Mouse (Mus musculus) limb, embryonic 14.5 days (tissue): ENCODE data around the gene Otogl. TPM values are rescaled to one million over a fixed set of nuclear protein-coding genes. Genes with fewer than 3 reads are reported as not detected.

ENCODE experiments used
- ATAC-seq: fragments of 200-750 bp; cut with Nextera tagmentation; 2 replicates; pipeline ENCODE4 v1.8.0; 2017; ENCODE audit warnings: low read depth, moderate number of reproducible peaks, moderate TSS enrichment; ENCODE audit not compliant: low FRiP score
- DNase-seq: peaks from one replicate; pipeline ENCODE4 v3.0.0-alpha.2; 2015; ENCODE audit warnings: low spot score
- H3K27ac ChIP-seq: fragments of 300-500 bp; sonication (generic); replicated peaks from 2 replicates; pipeline ENCODE4 v1.5.1; 2014; ENCODE audit warnings: low read depth, mild to moderate bottlenecking, low read length, moderate library complexity, mixed read lengths
- H3K27me3 ChIP-seq: fragments of 300-500 bp; sonication (generic); 2 replicates; pipeline ENCODE4 v1.6.1; 2014; ENCODE audit warnings: low read length, mixed read lengths; ENCODE audit not compliant: control insufficient read depth, insufficient read depth
- H3K36me3 ChIP-seq: fragments of 300-500 bp; sonication (generic); 2 replicates; pipeline ENCODE4 v1.6.1; 2014; ENCODE audit warnings: mild to moderate bottlenecking, low read length, moderate library complexity, mixed read lengths; ENCODE audit not compliant: control insufficient read depth, insufficient read depth
- H3K4me1 ChIP-seq: fragments of 300-500 bp; sonication (generic); 2 replicates; pipeline ENCODE4 v1.6.1; 2014; ENCODE audit warnings: antibody characterized with exemption, low read length, mixed read lengths; ENCODE audit not compliant: control insufficient read depth, insufficient read depth
- H3K4me2 ChIP-seq: fragments of 300-500 bp; sonication (generic); replicated peaks from 2 replicates; pipeline ENCODE4 v1.6.1; 2014; ENCODE audit warnings: low read depth, mild to moderate bottlenecking, low read length, moderate library complexity; ENCODE audit not compliant: severe bottlenecking
- H3K4me3 ChIP-seq: fragments of 300-500 bp; sonication (generic); replicated peaks from 2 replicates; pipeline ENCODE4 v1.5.1; 2014; ENCODE audit warnings: low read length
- H3K9ac ChIP-seq: fragments of 300-500 bp; sonication (generic); 2 replicates; pipeline ENCODE4 v1.6.1; 2014; ENCODE audit warnings: mild to moderate bottlenecking, low read depth, low read length, moderate library complexity; ENCODE audit not compliant: severe bottlenecking
- H3K9me3 ChIP-seq: fragments of 300-500 bp; sonication (generic); 2 replicates; pipeline ENCODE4 v1.6.1; 2016; ENCODE audit warnings: low read length; ENCODE audit not compliant: control insufficient read depth
- POLR2A ChIP-seq: fragments of 200-500 bp; IDR thresholded peaks from 2 replicates; pipeline ENCODE4 v1.8.0; 2012; ENCODE audit warnings: inconsistent platforms, mild to moderate bottlenecking, moderate library complexity, borderline replicate concordance; ENCODE audit not compliant: insufficient read depth, insufficient read length; ENCODE audit errors: extremely low read depth
- WGBS: fragments of 180-500 bp; shearing (Covaris S2); extraction: QIAGEN DNeasy Blood & Tissue Kit; methylation state at CpG from one replicate; pipeline ENCODE4 v1.1.7; 2014; 5-methylcytosine and 5-hydroxymethylcytosine counted together
- polyA plus RNA-seq, 2 experiments: library from polyadenylated mRNA; depleted of rRNA in 1 of 2; stranded (reverse) in 1 of 2; unstranded in 1 of 2; fragments of >200 nt; fragmentation: Nextera tagmentation in 1 of 2; extraction: Ambion mirVana in 1 of 2; gene quantifications; 2 replicates each; pipeline versions ENCODE4 v1.2.1 to v1.2.3; 2012 to 2014

Otogl gene
- polyA plus RNA-seq, 2 experiments: 0.51 to 0.93 TPM

DNA sequence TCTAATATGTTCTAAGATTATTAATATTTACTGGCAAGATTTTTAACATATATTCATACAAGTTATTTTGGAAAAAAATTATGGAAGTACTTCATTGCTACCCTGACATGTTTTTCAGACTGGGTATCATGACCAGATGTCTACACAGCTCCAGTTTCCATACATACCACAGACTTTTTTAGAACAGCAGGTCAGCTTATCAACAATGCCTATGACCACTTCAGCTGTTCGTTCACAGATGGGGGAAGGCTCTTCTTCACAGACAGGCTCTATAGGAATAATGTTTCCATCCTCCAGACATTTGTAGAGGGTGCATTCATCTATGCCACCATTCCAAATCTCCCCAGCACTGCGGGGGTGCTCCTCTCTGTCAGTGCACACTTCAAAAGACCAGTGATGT, 132.4 kb downstream of the Otogl start:
- DNase-seq (peak; percentile 17), ATAC-seq (peak; percentile 75)
- Histone ChIP-seq H3K4me1 (no peaks in the 10 kb centered on the region), H3K4me2 (no peak overlapping the region), H3K9me3 (no peaks in the 10 kb centered on the region), H3K4me3 (no peak overlapping the region), H3K27ac (no peak overlapping the region), H3K36me3 (no peaks in the 10 kb centered on the region), H3K27me3 (no peaks in the 10 kb centered on the region), H3K9ac (no peak overlapping the region)
- 65% methylated on average over 2 of the region's 2 CpGs for WGBS
- no peak for TF ChIP-seq POLR2A

- no peaks in the 10 kb centered on the region for H3K27me3 ChIP-seq
- H3K4me3 ChIP-seq: no peak overlapping the region
- no peaks in the 10 kb centered on the region for H3K9me3 ChIP-seq
- no peak overlapping the region for H3K27ac ChIP-seq
- DNase-seq (no peak), ATAC-seq (no peak)
- no peak for TF ChIP-seq POLR2A
- no peak overlapping the region for H3K4me2 ChIP-seq
- no peak overlapping the region for H3K9ac ChIP-seq
- no peaks in the 10 kb centered on the region for H3K36me3 ChIP-seq
- WGBS: 74% methylated on average over 1 of the region's 1 CpGs
- H3K4me1 ChIP-seq: no peaks in the 10 kb centered on the region
These were observed 152.3 kb downstream of the Otogl start for GRCm38 (mm10) chr10:107759624-107760023.

DNA sequence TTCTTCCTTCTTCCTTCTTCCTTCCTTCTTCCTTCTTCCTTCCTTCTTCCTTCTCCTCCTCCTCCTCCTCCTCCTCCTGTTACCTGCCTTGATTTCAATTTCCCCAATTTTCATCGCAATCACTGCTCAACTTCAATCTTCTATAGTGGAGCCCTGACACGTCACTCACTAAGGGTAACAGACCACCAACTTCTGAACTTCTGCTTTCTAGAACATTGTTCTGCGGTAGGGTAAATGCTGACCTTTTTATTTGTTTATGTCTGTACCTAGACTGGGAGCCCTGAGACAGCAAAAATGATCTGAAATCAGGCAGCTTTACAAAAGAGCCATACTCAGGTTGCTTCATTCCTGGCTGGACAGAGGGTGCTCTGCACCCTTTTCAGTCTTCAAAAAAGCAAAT, 158.5 kb downstream of the Otogl start:
- no peaks in the 10 kb centered on the region for H3K4me1 ChIP-seq
- TF ChIP-seq POLR2A: no peak
- WGBS: 88% methylated on average over 3 of the region's 3 CpGs
- no peaks in the 10 kb centered on the region for H3K9me3 ChIP-seq
- DNase-seq (no peak), ATAC-seq (no peak)
- no peaks in the 10 kb centered on the region for H3K36me3 ChIP-seq
- H3K27ac ChIP-seq: no peak overlapping the region
- H3K4me3 ChIP-seq: no peak overlapping the region
- no peak overlapping the region for H3K4me2 ChIP-seq
- no peaks in the 10 kb centered on the region for H3K27me3 ChIP-seq
- no peak overlapping the region for H3K9ac ChIP-seq

- DNase-seq (no peak), ATAC-seq (no peak)
- Histone ChIP-seq H3K27ac (no peak overlapping the region), H3K4me2 (peak overlapping the region; percentile 37), H3K9me3 (no peaks in the 10 kb centered on the region), H3K4me3 (no peak overlapping the region), H3K36me3 (no peaks in the 10 kb centered on the region), H3K4me1 (no peaks in the 10 kb centered on the region), H3K27me3 (no peaks in the 10 kb centered on the region), H3K9ac (no peak overlapping the region)
- WGBS: 24% methylated on average over 15 of the region's 15 CpGs
- TF ChIP-seq POLR2A: no peak
These were observed 159.4 kb downstream of the Otogl start for GRCm38 (mm10) chr10:107752351-107753143.

DNA sequence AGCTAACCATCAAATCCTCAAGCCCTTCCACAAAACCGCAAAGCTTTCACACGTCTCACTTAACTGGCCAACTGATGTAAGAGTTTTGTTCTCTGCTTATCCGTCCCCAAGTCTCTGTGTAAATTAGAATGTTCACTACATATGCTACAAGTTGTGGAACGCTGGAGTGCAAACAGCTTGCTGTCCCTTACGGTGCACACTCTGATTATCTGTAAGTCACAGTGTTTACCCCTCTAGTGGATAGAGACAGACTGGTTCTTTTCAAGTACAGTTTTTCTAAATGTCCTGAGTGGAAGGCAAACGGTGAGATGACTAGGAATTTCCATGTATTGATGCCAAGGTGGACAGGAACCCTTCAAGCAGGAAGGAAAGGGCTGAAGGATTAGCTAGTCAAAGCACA, 160.0 kb downstream of the Otogl start:
- WGBS: 24% methylated on average over 6 of the region's 6 CpGs
- Histone ChIP-seq H3K27me3 (no peaks in the 10 kb centered on the region), H3K27ac (no peak overlapping the region), H3K9ac (no peak overlapping the region), H3K4me2 (no peak overlapping the region), H3K9me3 (no peaks in the 10 kb centered on the region), H3K4me3 (no peak overlapping the region), H3K36me3 (no peaks in the 10 kb centered on the region), H3K4me1 (peaks cover 1% of the 10 kb centered on the region; the same call in 1 of the 2 replicates)
- DNase-seq: no peak
- ATAC-seq: no peak
- TF ChIP-seq POLR2A: no peak
